Mouse (Mus musculus) MEL (cell line): ENCODE measurements at regions not wholly inside any gene's neighbourhood (a gene's known extent, or its start where the extent isn't known, plus 50 kb on each side); places are given as distances from the start of the nearest gene placed in this dataset.

ENCODE experiments used
- DNase-seq: peaks from one replicate; pipeline ENCODE4 v3.0.0; 2011; ENCODE audit warnings: low read depth, low spot score
- H3K27ac ChIP-seq: 2 replicates; pipeline ENCODE4 v1.5.1; 2012; ENCODE audit warnings: low read depth, mild to moderate bottlenecking, control low read depth, low read length, moderate library complexity; ENCODE audit not compliant: control insufficient read depth
- H3K27me3 ChIP-seq, 2 experiments: fragments of 150-350 bp in 1 of 2; sonication (generic) in 1 of 2; 2 replicates each; pipeline ENCODE4 v1.6.1; 2012; ENCODE audit warnings: low read length in 2 of 2, mild to moderate bottlenecking in 2 of 2, improper control_type of control experiment in 1 of 2, moderate library complexity in 1 of 2; ENCODE audit not compliant: insufficient read depth in 2 of 2, control insufficient read depth in 1 of 2
- H3K36me3 ChIP-seq, 2 experiments: 2 replicates each; pipeline ENCODE4 v1.6.1; 2012 to 2014; ENCODE audit warnings: low read length in 2 of 2, improper control_type of control experiment in 1 of 2, inconsistent platforms in 1 of 2, mild to moderate bottlenecking in 1 of 2; ENCODE audit not compliant: insufficient read depth in 2 of 2, control insufficient read depth in 1 of 2
- H3K4me1 ChIP-seq, 2 experiments: fragments of 150-350 bp in 1 of 2; sonication (generic) in 1 of 2; 2 replicates each; pipeline ENCODE4 v1.6.1; 2012; ENCODE audit warnings: low read length in 2 of 2, improper control_type of control experiment in 1 of 2, mild to moderate bottlenecking in 1 of 2; ENCODE audit not compliant: insufficient read depth in 2 of 2, control insufficient read depth in 1 of 2
- H3K4me3 ChIP-seq, 2 experiments: fragments of 150-350 bp in 1 of 2; sonication (generic) in 1 of 2; 2 replicates each; pipeline ENCODE4 v1.5.1; 2012; ENCODE audit warnings: low read depth in 2 of 2, low read length in 2 of 2, mild to moderate bottlenecking in 2 of 2, moderate library complexity in 2 of 2, control low read depth in 1 of 2, improper control_type of control experiment in 1 of 2; ENCODE audit not compliant: control insufficient read depth in 1 of 2, insufficient read depth in 1 of 2
- H3K79me2 ChIP-seq: 2 replicates; pipeline ENCODE4 v1.6.1; 2012; ENCODE audit warnings: mild to moderate bottlenecking, low read length, moderate library complexity; ENCODE audit not compliant: control insufficient read depth, poor library complexity, insufficient read depth
- H3K9ac ChIP-seq: 2 replicates; pipeline ENCODE4 v1.6.1; 2012; ENCODE audit warnings: low read depth, mild to moderate bottlenecking, control low read depth, low read length, moderate library complexity; ENCODE audit not compliant: control insufficient read depth, poor library complexity, severe bottlenecking
- H3K9me3 ChIP-seq: fragments of 150-350 bp; sonication (generic); replicated peaks from 2 replicates; pipeline ENCODE4 v1.6.1; 2012; ENCODE audit warnings: mild to moderate bottlenecking, low read length, improper control_type of control experiment, moderate library complexity; ENCODE audit not compliant: insufficient read depth
- BHLHE40 ChIP-seq: IDR thresholded peaks from 2 replicates; pipeline ENCODE4 v1.6.1; 2012; ENCODE audit warnings: low read depth, mild to moderate bottlenecking, inconsistent platforms, low read length, improper control_type of control experiment, borderline replicate concordance
- CTCF ChIP-seq, 3 experiments: IDR thresholded peaks in 2 of 3; conservative IDR thresholded peaks in 1 of 3; 2 replicates each; pipeline ENCODE4 v1.5.1; 2011 to 2012; ENCODE audit warnings: low read length in 3 of 3, low read depth in 2 of 3, mild to moderate bottlenecking in 2 of 3, improper control_type of control experiment in 1 of 3, inconsistent platforms in 1 of 3, mixed read lengths in 1 of 3, moderate library complexity in 1 of 3; ENCODE audit not compliant: control insufficient read depth in 1 of 3, insufficient read depth in 1 of 3, poor library complexity in 1 of 3, severe bottlenecking in 1 of 3
- ETS1 ChIP-seq: IDR thresholded peaks from 2 replicates; pipeline ENCODE4 v1.6.1; 2012; ENCODE audit warnings: low read depth, mild to moderate bottlenecking, inconsistent platforms, low read length, improper control_type of control experiment, moderate library complexity
- GATA1 ChIP-seq: IDR thresholded peaks from 2 replicates; pipeline ENCODE4 v1.6.1; 2011; ENCODE audit warnings: low read depth, low read length, improper control_type of control experiment
- HCFC1 ChIP-seq: IDR thresholded peaks from 2 replicates; pipeline ENCODE4 v1.6.1; 2012; ENCODE audit warnings: low read depth, mild to moderate bottlenecking, inconsistent platforms, low read length, improper control_type of control experiment, moderate library complexity
- MAZ ChIP-seq: IDR thresholded peaks from 2 replicates; pipeline ENCODE4 v1.6.1; 2012; ENCODE audit warnings: low read depth, mild to moderate bottlenecking, inconsistent platforms, low read length, improper control_type of control experiment
- MXI1 ChIP-seq: IDR thresholded peaks from 2 replicates; pipeline ENCODE4 v1.6.1; 2011; ENCODE audit warnings: mild to moderate bottlenecking, low read depth, low read length, improper control_type of control experiment
- MYB ChIP-seq: IDR thresholded peaks from 2 replicates; pipeline ENCODE4 v1.6.1; 2011; ENCODE audit warnings: mild to moderate bottlenecking, low read depth, low read length, improper control_type of control experiment
- NELFE ChIP-seq: IDR thresholded peaks from 2 replicates; pipeline ENCODE4 v1.6.1; 2011; ENCODE audit warnings: low read depth, low read length, improper control_type of control experiment
- POLR2A ChIP-seq, 2 experiments: IDR thresholded peaks; 2 replicates each; pipeline ENCODE4 v1.6.1; 2011 to 2012; ENCODE audit warnings: low read length in 2 of 2, mild to moderate bottlenecking in 2 of 2, control low read depth in 1 of 2, improper control_type of control experiment in 1 of 2, low read depth in 1 of 2, moderate library complexity in 1 of 2; ENCODE audit not compliant: control insufficient read depth in 1 of 2, insufficient read depth in 1 of 2, poor library complexity in 1 of 2
- POLR2AphosphoS5 ChIP-seq: IDR thresholded peaks from 2 replicates; pipeline ENCODE4 v1.6.1; 2012; ENCODE audit warnings: low read depth, borderline replicate concordance, mild to moderate bottlenecking, inconsistent platforms, low read length, moderate library complexity, mixed read lengths
- RAD21 ChIP-seq: IDR thresholded peaks from 2 replicates; pipeline ENCODE4 v1.6.1; 2011; ENCODE audit warnings: mild to moderate bottlenecking, low read depth, low read length, improper control_type of control experiment
- SMC3 ChIP-seq: IDR thresholded peaks from 2 replicates; pipeline ENCODE4 v1.6.1; 2011; ENCODE audit warnings: low read depth, low read length, improper control_type of control experiment
- UBTF ChIP-seq: IDR thresholded peaks from 2 replicates; pipeline ENCODE4 v1.6.1; 2012; ENCODE audit warnings: low read depth, mild to moderate bottlenecking, inconsistent platforms, low read length, improper control_type of control experiment, moderate library complexity, borderline replicate concordance; ENCODE audit not compliant: insufficient read depth
- USF2 ChIP-seq, 2 experiments: IDR thresholded peaks; 2 replicates each; pipeline ENCODE4 v1.6.1; 2011 to 2012; ENCODE audit warnings: improper control_type of control experiment in 2 of 2, low read length in 2 of 2, borderline replicate concordance in 1 of 2, inconsistent platforms in 1 of 2, low read depth in 1 of 2, mild to moderate bottlenecking in 1 of 2; ENCODE audit not compliant: insufficient read depth in 1 of 2
- ZC3H11A ChIP-seq: IDR thresholded peaks from 2 replicates; pipeline ENCODE4 v1.6.1; 2012; ENCODE audit warnings: low read depth, mild to moderate bottlenecking, inconsistent platforms, low read length, improper control_type of control experiment
- ZMIZ1 ChIP-seq: IDR thresholded peaks from 2 replicates; pipeline ENCODE4 v1.6.1; 2012; ENCODE audit warnings: low read depth, mild to moderate bottlenecking, inconsistent platforms, low read length, improper control_type of control experiment, moderate library complexity
- ZNF384 ChIP-seq: IDR thresholded peaks from 2 replicates; pipeline ENCODE4 v1.6.1; 2012; ENCODE audit warnings: low read depth, mild to moderate bottlenecking, inconsistent platforms, low read length, improper control_type of control experiment

DNA sequence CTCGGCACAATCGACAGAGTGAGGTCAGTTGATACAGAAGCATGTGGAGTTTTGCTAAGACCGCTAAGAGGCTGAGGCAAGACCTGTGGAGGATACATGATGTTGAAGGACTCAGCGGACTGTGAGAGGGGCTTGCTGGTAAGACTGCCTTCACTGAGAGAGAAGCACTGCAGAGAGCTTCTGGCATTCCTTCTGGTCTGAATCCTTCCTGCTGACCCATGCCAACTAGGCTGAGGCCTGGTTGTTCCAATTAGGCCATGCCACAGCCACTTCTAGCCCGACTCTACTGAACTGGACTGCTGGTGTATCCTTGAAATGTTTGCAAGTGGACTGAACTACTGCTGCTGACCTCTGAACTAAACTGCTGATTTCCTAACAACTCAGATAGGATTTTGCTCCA lies 187.0 kb upstream of the Pld5 start:
- no peak overlapping the region for H3K27ac ChIP-seq
- H3K4me3 ChIP-seq: no peak overlapping the region
- no peaks in the 10 kb centered on the region for H3K4me1 ChIP-seq
- no peaks in the 10 kb centered on the region for H3K36me3 ChIP-seq
- TF ChIP-seq MAZ (no peak), MYB (no peak), USF2 (IDR thresholded peaks at IDR 0.05; ENCODE audit: borderline replicate concordance in 1 of 2, insufficient read depth in 1 of 2, low read depth in 1 of 2, low read length in 2 of 2) (no peak), ZNF384 (no peak), RAD21 (no peak), UBTF (no peak)
- H3K9me3 ChIP-seq: no peaks in the 10 kb centered on the region
- no peaks in the 10 kb centered on the region for H3K79me2 ChIP-seq
- no peak overlapping the region for H3K9ac ChIP-seq
- no peak for DNase-seq
- H3K27me3 ChIP-seq: no peaks in the 10 kb centered on the region

DNA sequence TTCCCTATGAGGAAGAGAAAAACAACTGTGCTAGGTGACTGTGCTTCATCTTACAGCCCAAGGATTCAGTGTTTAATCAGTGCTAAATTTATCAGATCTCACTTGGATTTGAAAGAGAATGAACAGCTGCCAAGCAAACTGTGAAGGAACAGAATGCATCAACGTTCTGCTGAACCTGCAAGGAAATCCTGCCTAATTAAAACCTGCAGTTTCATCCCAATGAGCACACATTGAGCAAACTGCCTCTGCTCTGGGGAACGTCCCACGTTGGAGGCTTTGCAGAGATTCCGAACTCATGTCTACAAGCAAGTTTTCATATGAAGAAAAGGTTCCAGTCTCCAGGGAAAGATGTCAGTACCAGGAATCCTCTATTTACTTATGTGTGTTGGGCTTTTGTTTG lies 171.6 kb upstream of the Pld5 start:
- H3K4me1 ChIP-seq: no peaks in the 10 kb centered on the region
- no peak overlapping the region for H3K9ac ChIP-seq
- no peak overlapping the region for H3K4me3 ChIP-seq
- TF ChIP-seq ZC3H11A (no peak), GATA1 (no peak), MXI1 (no peak), SMC3 (no peak), POLR2A (IDR thresholded peaks at IDR 0.05; ENCODE audit: control insufficient read depth in 1 of 2, insufficient read depth in 1 of 2, low read depth in 1 of 2, low read length in 2 of 2, poor library complexity in 1 of 2) (no peak), MAZ (no peak), BHLHE40 (no peak), POLR2AphosphoS5 (no peak), ZMIZ1 (no peak)
- DNase-seq: no peak
- H3K27me3 ChIP-seq: no peaks in the 10 kb centered on the region
- no peak overlapping the region for H3K27ac ChIP-seq
- H3K36me3 ChIP-seq: no peaks in the 10 kb centered on the region
- no peaks in the 10 kb centered on the region for H3K79me2 ChIP-seq
- H3K9me3 ChIP-seq: no peaks in the 10 kb centered on the region

DNA sequence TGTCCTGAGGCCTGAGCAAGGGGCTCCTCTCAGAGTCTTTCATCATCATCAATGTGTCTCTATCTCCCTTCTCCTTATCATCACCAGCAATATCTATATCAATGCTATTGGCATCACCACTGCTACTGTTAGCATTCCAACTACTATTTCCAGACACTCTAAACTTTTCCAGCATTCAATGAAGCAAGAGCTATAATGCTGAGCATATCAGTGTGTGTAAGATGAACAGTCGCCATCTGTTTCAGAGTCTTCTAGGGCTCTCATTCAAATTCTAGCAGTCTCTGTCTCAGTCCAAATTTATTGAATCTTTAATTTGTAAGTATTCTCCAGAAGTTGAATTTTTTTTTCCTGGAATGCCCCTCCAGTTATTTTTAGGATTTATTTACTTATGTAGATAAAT lies 168.6 kb upstream of the Pld5 start:
- H3K9me3 ChIP-seq: no peaks in the 10 kb centered on the region
- TF ChIP-seq ETS1 (no peak), NELFE (no peak), HCFC1 (no peak), CTCF (IDR thresholded peaks at IDR 0.05 in 2 of 3, conservative IDR thresholded peaks at IDR 0.05 in 1 of 3; ENCODE audit: control insufficient read depth in 1 of 3, insufficient read depth in 1 of 3, low read depth in 2 of 3, low read length in 3 of 3, poor library complexity in 1 of 3, severe bottlenecking in 1 of 3) (no peak)
- TF ChIP-seq, all 39 proteins: peak for 0
- no peak overlapping the region for H3K9ac ChIP-seq

More for the DNA sequence above, 168.6 kb upstream of the Pld5 start:
- H3K27ac ChIP-seq: no peak overlapping the region
- DNase-seq: no peak
- H3K4me3 ChIP-seq: no peak overlapping the region
- no peaks in the 10 kb centered on the region for H3K79me2 ChIP-seq
- H3K27me3 ChIP-seq: no peaks in the 10 kb centered on the region
- H3K36me3 ChIP-seq: no peaks in the 10 kb centered on the region
- no peaks in the 10 kb centered on the region for H3K4me1 ChIP-seq
